Mouse (Mus musculus) embryonic fibroblast, embryonic 13.5 days (primary cell): Measurements from ENCODE around the gene Rasgef1b.

ENCODE experiments used
- CTCF ChIP-seq: IDR thresholded peaks from 2 replicates; pipeline ENCODE4 v1.5.1; 2011; ENCODE audit warnings: mild to moderate bottlenecking, control low read depth, low read length, moderate library complexity, borderline replicate concordance; ENCODE audit not compliant: insufficient read depth
- POLR2A ChIP-seq: IDR thresholded peaks from 2 replicates; pipeline ENCODE4 v1.6.1; 2011; ENCODE audit warnings: low read depth, mild to moderate bottlenecking, control low read depth, low read length, moderate library complexity

GRCm38 (mm10) chr5:99399855-99400626, 328.8 kb downstream of the Rasgef1b start:
- TF ChIP-seq CTCF (no peak), POLR2A (no peak)
